Mouse (Mus musculus) heart, embryonic 14.5 days (tissue): ENCODE data around the gene Vps26c. TPM values are rescaled to one million over a fixed set of nuclear protein-coding genes. Genes with fewer than 3 reads are reported as not detected.

ENCODE experiments used
- ATAC-seq: fragments of 200-750 bp; cut with Nextera tagmentation; 2 replicates; pipeline ENCODE4 v1.8.0; 2017; ENCODE audit warnings: low read depth, moderate TSS enrichment; ENCODE audit not compliant: insufficient number of reproducible peaks, insufficient read depth, low FRiP score
- H3K27ac ChIP-seq, 2 experiments: fragments of 200-500 bp in 1 of 2; fragments of 300-500 bp in 1 of 2; sonication (generic) in 1 of 2; replicated peaks in 1 of 2; 2 replicates each; pipeline ENCODE4 v1.5.1; 2012 to 2014; ENCODE audit warnings: low read depth in 2 of 2, low read length in 2 of 2, control low read depth in 1 of 2, mild to moderate bottlenecking in 1 of 2, mixed read lengths in 1 of 2; ENCODE audit not compliant: control insufficient read depth in 1 of 2, insufficient read depth in 1 of 2
- H3K27me3 ChIP-seq: fragments of 300-500 bp; sonication (generic); 2 replicates; pipeline ENCODE4 v1.6.1; 2014; ENCODE audit warnings: mild to moderate bottlenecking, low read length, control low read depth; ENCODE audit not compliant: control insufficient read depth, insufficient read depth
- H3K36me3 ChIP-seq: fragments of 300-500 bp; sonication (generic); 2 replicates; pipeline ENCODE4 v1.6.1; 2014; ENCODE audit warnings: mild to moderate bottlenecking, control low read depth, low read length, mixed read lengths; ENCODE audit not compliant: control insufficient read depth, insufficient read depth
- H3K4me1 ChIP-seq, 2 experiments: fragments of 200-500 bp in 1 of 2; fragments of 300-500 bp in 1 of 2; sonication (generic) in 1 of 2; 2 replicates each; pipeline ENCODE4 v1.6.1; 2012 to 2014; ENCODE audit warnings: low read length in 2 of 2, control low read depth in 1 of 2, mixed read lengths in 1 of 2; ENCODE audit not compliant: control insufficient read depth in 2 of 2, insufficient read depth in 2 of 2
- H3K4me2 ChIP-seq: fragments of 300-500 bp; sonication (generic); 2 replicates; pipeline ENCODE4 v1.6.1; 2014; ENCODE audit warnings: mild to moderate bottlenecking, low read length
- H3K4me3 ChIP-seq, 2 experiments: fragments of 200-500 bp in 1 of 2; fragments of 300-500 bp in 1 of 2; sonication (generic) in 1 of 2; 2 replicates each; pipeline ENCODE4 v1.5.1; 2012 to 2014; ENCODE audit warnings: low read length in 2 of 2, mild to moderate bottlenecking in 2 of 2, control low read depth in 1 of 2, low read depth in 1 of 2, moderate library complexity in 1 of 2; ENCODE audit not compliant: control insufficient read depth in 1 of 2, insufficient read depth in 1 of 2
- H3K9ac ChIP-seq: fragments of 300-500 bp; sonication (generic); 2 replicates; pipeline ENCODE4 v1.6.1; 2014; ENCODE audit warnings: mild to moderate bottlenecking, low read length
- H3K9me3 ChIP-seq: fragments of 300-500 bp; sonication (generic); 2 replicates; pipeline ENCODE4 v1.6.1; 2016; ENCODE audit warnings: low read length, control low read depth; ENCODE audit not compliant: control insufficient read depth
- WGBS: fragments of 180-500 bp; shearing (Covaris S2); extraction: QIAGEN DNeasy Blood & Tissue Kit; methylation state at CpG from one replicate; pipeline ENCODE4 v1.1.7; 2014; 5-methylcytosine and 5-hydroxymethylcytosine counted together
- polyA plus RNA-seq: library from polyadenylated mRNA; unstranded; fragments of >200 nt; fragmentation: Nextera tagmentation; extraction: Ambion mirVana; gene quantifications from 2 replicates; pipeline ENCODE4 v1.2.1, GENCODE M21; 2014

Vps26c gene
- polyA plus RNA-seq, 1 experiment from 2014 or later: 56.3 TPM

DNA sequence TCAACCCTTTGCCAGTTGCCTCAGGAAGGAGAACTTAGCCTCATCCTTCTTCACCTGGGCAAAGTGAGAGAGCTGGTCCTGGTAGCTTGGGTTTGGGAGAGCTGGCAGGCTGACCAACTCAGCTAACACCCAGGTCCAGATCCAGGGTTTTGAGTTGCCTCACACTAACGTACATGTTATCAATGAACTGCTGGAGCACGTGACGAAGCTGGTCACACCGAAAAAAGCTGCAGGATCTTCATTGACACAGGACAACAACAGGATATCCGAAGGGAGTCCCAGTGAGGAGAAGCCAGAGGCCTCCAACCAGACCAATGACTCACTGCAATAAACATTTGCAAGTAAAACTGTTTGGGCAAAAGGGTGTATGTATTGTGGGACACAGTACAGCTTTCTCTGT, 34.0 kb upstream of the Vps26c start:
- Histone ChIP-seq H3K9me3 (no peaks in the 10 kb centered on the region), H3K27ac (peak overlapping the region; percentile 46 to 85), H3K4me3 (no peak overlapping the region), H3K9ac (no peak overlapping the region; the same call in 1 of the 2 replicates), H3K27me3 (no peaks in the 10 kb centered on the region), H3K4me1 (peaks cover 10 to 14% of the 10 kb centered on the region in 2 experiments), H3K36me3 (no peaks in the 10 kb centered on the region), H3K4me2 (no peak overlapping the region)
- ATAC-seq: no peak
- WGBS: 39% methylated on average over 5 of the region's 5 CpGs

DNA sequence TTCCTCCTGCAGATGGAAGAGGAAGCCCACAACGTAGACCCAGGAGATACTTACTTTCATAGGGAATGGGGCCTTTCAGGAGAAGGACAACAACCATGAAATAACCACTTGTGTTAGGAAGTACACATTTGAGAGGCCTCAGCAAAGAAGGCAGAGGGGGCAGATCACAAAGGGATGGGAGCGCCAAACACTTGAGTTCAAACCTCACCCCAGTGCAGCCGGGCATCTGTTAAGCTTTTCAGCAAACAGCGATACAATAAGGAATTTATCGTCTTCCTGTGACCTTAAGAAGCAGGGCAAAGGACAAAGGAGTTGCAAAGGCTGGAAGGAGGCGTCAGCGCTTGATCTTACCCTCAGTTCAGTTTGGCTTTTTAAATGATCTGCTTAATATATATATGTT, 33.2 kb upstream of the Vps26c start:
- Histone ChIP-seq H3K9me3 (no peaks in the 10 kb centered on the region), H3K36me3 (no peaks in the 10 kb centered on the region), H3K4me1 (peaks cover 10 to 14% of the 10 kb centered on the region in 2 experiments), H3K9ac (no peak overlapping the region; the same call in 1 of the 2 replicates), H3K27ac (peak overlapping the region; percentile 67 to 85), H3K4me2 (peak overlapping the region; percentile 47), H3K27me3 (no peaks in the 10 kb centered on the region), H3K4me3 (no peak overlapping the region)
- 61% methylated on average over 7 of the region's 7 CpGs for WGBS
- no peak for ATAC-seq

- Histone ChIP-seq H3K4me1 (peaks cover 10 to 14% of the 10 kb centered on the region in 2 experiments), H3K4me2 (peak overlapping the region; percentile 47), H3K27me3 (no peaks in the 10 kb centered on the region), H3K4me3 (no peak overlapping the region), H3K9ac (peak overlapping the region; percentile 4; the same call in 1 of the 2 replicates), H3K36me3 (no peaks in the 10 kb centered on the region), H3K27ac (peak overlapping the region; percentile 67 to 85), H3K9me3 (no peaks in the 10 kb centered on the region)
- WGBS: 22% methylated on average over 7 of the region's 7 CpGs
- ATAC-seq: 0 out of 2 replicates have a peak, but pooled peaks have one; percentile 20
These were observed 32.7 kb upstream of the Vps26c start for GRCm38 (mm10) chr16:94559282-94559681.

GRCm38 (mm10) chr16:94556228-94556627, 29.6 kb upstream of the Vps26c start:
- no peak overlapping the region for H3K9ac ChIP-seq
- no peak overlapping the region for H3K27ac ChIP-seq
- H3K4me3 ChIP-seq: no peak overlapping the region
- H3K4me2 ChIP-seq: no peak overlapping the region
- no peaks in the 10 kb centered on the region for H3K36me3 ChIP-seq
- 83% methylated on average over 5 of the region's 5 CpGs for WGBS
- H3K9me3 ChIP-seq: no peaks in the 10 kb centered on the region
- ATAC-seq: no peak
- no peaks in the 10 kb centered on the region for H3K27me3 ChIP-seq
- peaks cover 10 to 14% of the 10 kb centered on the region in 2 experiments for H3K4me1 ChIP-seq

- H3K9me3 ChIP-seq: no peaks in the 10 kb centered on the region
- H3K27ac ChIP-seq: no peak overlapping the region
- H3K27me3 ChIP-seq: no peaks in the 10 kb centered on the region
- H3K4me2 ChIP-seq: no peak overlapping the region
- 70% methylated on average over 7 of the region's 7 CpGs for WGBS
- no peaks in the 10 kb centered on the region for H3K36me3 ChIP-seq
- ATAC-seq: no peak
- no peak overlapping the region for H3K4me3 ChIP-seq
- H3K9ac ChIP-seq: no peak overlapping the region
- peaks cover 8 to 13% of the 10 kb centered on the region in 2 experiments for H3K4me1 ChIP-seq
These were observed 28.7 kb upstream of the Vps26c start for GRCm38 (mm10) chr16:94555346-94555745.

DNA sequence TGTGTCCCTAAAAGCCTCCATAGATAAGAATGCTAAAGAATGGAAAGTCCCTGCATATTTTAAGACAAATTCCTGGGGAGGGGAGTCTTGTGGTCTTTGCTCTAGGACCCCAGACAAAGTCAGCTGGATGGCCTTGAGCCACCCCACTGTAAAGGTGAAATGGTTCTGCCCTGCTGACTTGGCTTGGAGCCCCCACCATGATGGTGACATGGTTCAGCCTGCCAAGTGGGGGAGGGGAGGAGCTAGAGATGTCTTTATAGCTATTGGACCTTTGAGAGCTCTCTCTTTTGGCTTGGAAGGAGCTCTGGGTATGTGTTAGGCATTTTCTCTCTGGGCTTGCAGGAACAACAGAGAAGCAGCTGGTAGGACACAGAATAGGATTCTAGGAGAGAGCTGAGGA, 25.3 kb upstream of the Vps26c start:
- ATAC-seq: no peak
- no peaks in the 10 kb centered on the region for H3K27me3 ChIP-seq

GRCm38 (mm10) chr16:94549813-94550212, 23.2 kb upstream of the Vps26c start:
- H3K9me3 ChIP-seq: no peaks in the 10 kb centered on the region
- H3K4me2 ChIP-seq: no peak overlapping the region
- no peak for ATAC-seq
- no peaks in the 10 kb centered on the region for H3K36me3 ChIP-seq
- peaks cover 2 to 7% of the 10 kb centered on the region in 2 experiments; a peak in 3 of 4 replicates for H3K4me1 ChIP-seq
- no peak overlapping the region for H3K27ac ChIP-seq
- WGBS: 59% methylated on average over 10 of the region's 10 CpGs
- no peaks in the 10 kb centered on the region for H3K27me3 ChIP-seq
- no peak overlapping the region for H3K4me3 ChIP-seq
- H3K9ac ChIP-seq: no peak overlapping the region

More for the DNA sequence above, 25.3 kb upstream of the Vps26c start:
- no peak overlapping the region for H3K27ac ChIP-seq
- H3K4me2 ChIP-seq: no peak overlapping the region
- H3K9me3 ChIP-seq: no peaks in the 10 kb centered on the region
- H3K36me3 ChIP-seq: no peaks in the 10 kb centered on the region
- no peak overlapping the region for H3K4me3 ChIP-seq
- no peaks in the 10 kb centered on the region for H3K4me1 ChIP-seq
- no peak overlapping the region for H3K9ac ChIP-seq
